Mouse (Mus musculus) CH12.LX (cell line): Measurements from ENCODE around the gene Tmbim6.

Experiments
- CHD2 ChIP-seq: IDR thresholded peaks from 2 replicates; pipeline ENCODE4 v1.6.1; 2011; ENCODE audit warnings: low read length, improper control_type of control experiment
- CTCF ChIP-seq, 2 experiments: IDR thresholded peaks in 1 of 2; conservative IDR thresholded peaks in 1 of 2; 2 replicates each; pipeline ENCODE4 v1.5.1; 2011 to 2012; ENCODE audit warnings: low read depth in 2 of 2, low read length in 2 of 2, improper control_type of control experiment in 1 of 2, inconsistent platforms in 1 of 2, mild to moderate bottlenecking in 1 of 2, moderate library complexity in 1 of 2
- EP300 ChIP-seq: IDR thresholded peaks from 2 replicates; pipeline ENCODE4 v1.6.1; 2011; ENCODE audit warnings: low read length, improper control_type of control experiment
- MYC ChIP-seq: IDR thresholded peaks from 2 replicates; pipeline ENCODE4 v1.6.1; 2011; ENCODE audit warnings: low read depth, mild to moderate bottlenecking, improper control_type of control experiment, low read length
- POLR2A ChIP-seq: IDR thresholded peaks from 2 replicates; pipeline ENCODE4 v1.6.1; 2011; ENCODE audit warnings: low read depth, mild to moderate bottlenecking, improper control_type of control experiment, low read length
- POLR2AphosphoS2 ChIP-seq: IDR thresholded peaks from 2 replicates; pipeline ENCODE4 v1.6.1; 2011; ENCODE audit warnings: low read depth, low read length, improper control_type of control experiment
- RAD21 ChIP-seq: IDR thresholded peaks from 2 replicates; pipeline ENCODE4 v1.6.1; 2011; ENCODE audit warnings: low read depth, mild to moderate bottlenecking, low read length, improper control_type of control experiment, moderate library complexity
- TBP ChIP-seq: conservative IDR thresholded peaks from 2 replicates; pipeline ENCODE4 v1.6.1; 2011; ENCODE audit warnings: low read depth, low read length, improper control_type of control experiment
- ZC3H11A ChIP-seq: IDR thresholded peaks from 2 replicates; pipeline ENCODE4 v1.6.1; 2012; ENCODE audit warnings: low read depth, mild to moderate bottlenecking, inconsistent platforms, low read length, improper control_type of control experiment

GRCm38 (mm10) chr15:99372761-99373160 lies 19.9 kb upstream of the Tmbim6 start:
- no peak for TF ChIP-seq CTCF (conservative IDR thresholded peaks at IDR 0.05 in 1 of 2, IDR thresholded peaks at IDR 0.05 in 1 of 2; ENCODE audit: low read depth in 2 of 2, low read length in 2 of 2)
- TF ChIP-seq MYC = no peak
- TF ChIP-seq EP300 = no peak
- TF ChIP-seq TBP = no peak
- TF ChIP-seq POLR2A = no peak
- no peak for TF ChIP-seq POLR2AphosphoS2
- no peak for TF ChIP-seq CHD2
- no peak for TF ChIP-seq ZC3H11A
- no peak for TF ChIP-seq RAD21
